Mouse (Mus musculus): Measurements from ENCODE around the gene Ctdsp1. TPM values are rescaled to one million over a fixed set of nuclear protein-coding genes. Genes with fewer than 3 reads are reported as not detected.
"Not testable (repeated sequence)": the region's sequence is repeated elsewhere in the genome, so short reads cannot be mapped to it uniquely, and the experiment has no call there.

The Ctdsp1 gene
- total RNA-seq, 4 experiments from 2014 or later = 141 to 175 (median 160) TPM

DNA sequence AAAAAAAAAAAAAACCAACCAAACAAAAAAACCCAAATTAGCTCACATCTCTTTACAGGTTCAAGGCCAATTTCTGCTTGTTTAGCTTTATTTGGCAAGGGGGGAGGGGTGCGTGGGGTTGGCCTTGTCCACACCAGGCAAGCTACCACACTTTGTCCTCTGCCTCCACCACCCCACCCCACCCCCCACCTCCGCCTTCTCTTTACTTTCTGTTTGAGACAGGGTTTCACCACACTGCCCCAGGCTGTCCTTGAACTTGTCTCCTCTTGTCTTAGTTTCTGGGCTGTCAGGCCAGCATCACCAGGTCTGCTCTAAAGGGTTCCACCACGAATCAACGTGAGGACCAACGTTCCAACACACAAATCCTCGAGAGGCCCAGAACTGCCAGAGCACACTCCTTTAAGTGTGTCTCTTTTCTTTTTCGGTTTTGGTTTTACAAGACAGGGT, 12.2 kb upstream of the Ctdsp1 start:
- peak; percentile 8 for DNase-seq

DNA sequence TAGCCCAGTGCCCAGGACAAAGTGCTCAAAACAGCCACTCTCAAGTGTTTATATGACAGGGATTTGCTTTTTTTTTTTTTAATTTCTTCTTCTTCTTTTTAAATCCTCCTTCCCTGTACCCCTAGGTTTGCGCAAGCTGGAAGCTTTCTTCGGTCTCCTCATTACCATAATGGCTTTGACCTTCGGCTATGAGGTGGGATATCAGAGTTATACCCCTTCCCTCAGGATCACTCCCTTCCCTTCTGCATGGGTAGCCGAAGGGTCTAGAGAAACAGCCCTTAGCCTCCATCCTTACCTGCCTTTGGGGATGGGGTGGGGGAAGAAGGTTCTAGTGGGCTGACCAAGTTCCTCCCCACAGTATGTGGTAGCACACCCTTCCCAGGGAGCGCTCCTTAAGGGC, 10.8 kb upstream of the Ctdsp1 start:
- DNase-seq = no peak

GRCm38 (mm10) chr1:74381588-74382021, 9.7 kb upstream of the Ctdsp1 start:
- DNase-seq = no peak

GRCm38 (mm10) chr1:74383385-74383784, 7.9 kb upstream of the Ctdsp1 start:
- no peak for DNase-seq

DNA sequence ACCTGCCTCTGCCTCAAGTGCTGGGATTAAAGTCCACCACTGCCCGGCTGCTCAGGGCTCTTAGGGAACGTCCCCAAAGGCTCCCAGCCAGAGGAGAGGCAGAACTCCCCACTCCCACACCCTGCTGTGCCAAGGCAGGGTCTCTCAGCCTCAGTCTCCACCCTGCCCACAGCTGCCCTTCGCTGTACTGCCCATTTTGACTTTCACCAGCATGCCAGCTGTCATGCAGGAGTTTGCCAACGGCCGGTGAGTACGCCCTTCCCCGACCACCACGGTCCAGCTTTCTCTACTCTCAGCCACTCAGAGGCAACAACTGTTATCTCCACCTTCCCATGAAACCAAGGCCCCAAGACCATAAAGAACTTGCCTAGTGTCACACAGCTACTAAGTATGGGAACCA, 6.8 kb upstream of the Ctdsp1 start:
- no peak for DNase-seq

- DNase-seq = no peak
Observed at GRCm38 (mm10) chr1:74385064-74385463, 6.2 kb upstream of the Ctdsp1 start.

DNA sequence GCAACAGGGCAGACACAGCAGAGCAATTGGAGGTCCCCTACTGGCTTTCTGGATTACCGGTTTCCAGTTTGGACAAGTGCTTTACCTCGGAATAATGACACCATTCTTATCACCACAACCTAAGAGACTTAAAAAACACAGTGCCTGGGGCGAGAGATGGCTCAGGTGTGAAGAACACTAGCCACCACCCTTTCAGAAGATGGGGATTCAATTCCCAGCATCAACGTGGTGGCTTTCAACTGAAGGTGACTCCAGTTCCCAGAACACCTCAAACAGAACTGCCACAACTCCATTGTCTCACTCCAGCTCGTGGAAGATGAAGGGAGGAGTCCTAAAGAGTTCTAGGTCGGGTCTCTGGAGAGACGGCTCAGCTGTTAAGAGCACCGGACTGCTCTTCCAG, 5.8 kb upstream of the Ctdsp1 start:
- DNase-seq = no peak

- DNase-seq = no peak
Observed at GRCm38 (mm10) chr1:74386363-74386713, 5.0 kb upstream of the Ctdsp1 start.

GRCm38 (mm10) chr1:74386714-74387385, 4.5 kb upstream of the Ctdsp1 start:
- peak; percentile 91 for DNase-seq

DNA sequence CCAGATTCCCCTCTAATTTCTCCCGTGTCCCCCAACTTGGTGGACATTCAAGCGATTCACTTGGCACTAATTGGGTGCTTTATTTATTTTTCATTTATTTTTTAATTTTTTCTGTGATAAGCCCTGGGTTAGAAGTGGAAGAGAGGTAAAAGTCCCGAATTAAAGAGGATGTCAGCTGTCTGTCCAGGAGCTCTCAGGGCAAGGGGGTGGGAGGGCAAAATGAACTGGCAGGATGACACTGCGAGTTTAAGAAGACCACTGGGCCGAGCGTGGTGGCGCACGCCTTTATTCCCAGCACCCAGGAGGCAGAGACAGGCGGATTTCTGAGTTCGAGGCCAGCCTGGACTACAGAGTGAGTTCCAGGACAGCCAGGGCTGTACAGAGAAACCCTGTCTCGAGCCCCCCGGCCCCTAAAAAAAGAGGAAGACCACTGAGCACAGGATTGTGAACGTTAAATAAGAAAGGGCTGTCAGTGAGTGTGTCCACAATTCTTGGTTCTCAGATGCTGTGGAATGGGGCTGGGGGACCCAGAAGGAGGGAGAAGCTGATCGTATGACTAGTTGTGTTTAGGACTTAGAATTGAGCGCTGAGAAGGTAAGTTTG, 3.8 kb upstream of the Ctdsp1 start:
- no peak for DNase-seq

GRCm38 (mm10) chr1:74388398-74388920, 2.9 kb upstream of the Ctdsp1 start:
- DNase-seq = no peak

- DNase-seq = no peak
Observed at GRCm38 (mm10) chr1:74389831-74390286, 1.4 kb upstream of the Ctdsp1 start.

DNA sequence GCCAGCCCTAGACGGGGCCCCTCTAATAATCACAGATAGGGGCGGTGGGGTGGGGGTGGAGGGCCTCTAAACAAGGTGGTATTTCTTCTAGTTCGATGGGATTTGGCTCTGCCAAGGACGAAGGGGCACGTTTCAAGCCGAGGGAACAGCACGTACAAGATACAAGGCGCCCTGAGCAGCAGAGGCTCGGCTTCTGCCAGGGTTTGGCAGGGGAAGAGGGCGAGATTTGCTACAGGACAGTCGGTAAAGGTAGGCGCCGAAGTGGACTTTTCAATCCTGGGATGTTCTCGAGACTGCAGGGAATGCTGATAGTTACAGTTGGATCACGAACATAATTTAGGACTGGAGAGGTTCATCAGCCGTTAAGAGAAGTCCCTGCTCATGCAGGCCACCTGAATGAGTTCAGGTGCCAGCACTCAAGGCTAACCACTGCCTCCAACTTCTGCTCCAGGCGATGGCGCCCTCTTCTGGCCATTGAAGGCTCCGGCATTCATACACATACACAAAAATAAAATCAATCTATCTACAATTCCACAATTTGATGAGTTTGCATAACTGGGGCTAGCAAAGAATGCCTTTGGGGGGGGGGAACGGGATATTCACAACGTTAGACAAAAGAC, 912 bp upstream of the Ctdsp1 start:
- no peak for DNase-seq

- DNase-seq = peak; percentile 80
Observed at GRCm38 (mm10) chr1:74391844-74392441, 634 bp downstream of the Ctdsp1 start.

- DNase-seq = no peak
Observed at GRCm38 (mm10) chr1:74392446-74392994, 1.2 kb downstream of the Ctdsp1 start.

DNA sequence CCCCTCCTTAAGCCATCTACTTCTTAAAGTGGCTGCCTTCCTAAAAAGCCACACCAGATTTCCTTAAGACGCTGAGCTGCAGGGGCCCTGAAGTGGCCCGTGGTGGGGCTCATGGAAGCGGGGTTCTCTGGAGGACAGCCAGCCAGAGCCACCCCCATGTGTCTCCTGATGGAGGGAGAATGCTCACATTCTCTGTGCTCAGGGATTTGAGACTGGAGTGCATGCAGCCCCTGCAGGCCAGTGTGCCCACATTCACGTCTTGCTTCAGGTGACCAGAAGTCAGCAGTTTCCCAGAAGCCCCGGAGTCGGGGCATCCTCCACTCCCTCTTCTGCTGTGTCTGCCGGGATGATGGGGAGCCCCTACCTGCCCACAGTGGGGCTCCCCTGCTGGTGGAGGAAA, 1.7 kb downstream of the Ctdsp1 start:
- DNase-seq = no peak

DNA sequence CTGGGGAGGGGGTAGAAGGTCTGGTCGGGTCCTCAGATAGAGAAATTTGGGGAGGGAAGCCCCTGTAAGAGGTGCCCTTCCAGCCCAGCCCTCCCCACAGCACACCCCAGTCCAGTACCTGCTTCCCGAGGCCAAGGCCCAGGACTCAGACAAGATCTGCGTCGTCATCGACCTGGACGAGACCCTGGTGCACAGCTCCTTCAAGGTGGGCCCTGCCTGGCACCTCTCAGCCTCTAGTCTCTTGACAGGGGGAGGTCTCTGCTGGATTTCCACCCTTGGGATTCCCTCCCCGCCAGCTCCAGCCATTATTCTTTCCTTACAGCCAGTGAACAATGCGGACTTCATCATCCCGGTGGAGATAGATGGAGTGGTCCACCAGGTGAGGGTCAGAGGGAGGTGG, 2.4 kb downstream of the Ctdsp1 start:
- DNase-seq = no peak

DNA sequence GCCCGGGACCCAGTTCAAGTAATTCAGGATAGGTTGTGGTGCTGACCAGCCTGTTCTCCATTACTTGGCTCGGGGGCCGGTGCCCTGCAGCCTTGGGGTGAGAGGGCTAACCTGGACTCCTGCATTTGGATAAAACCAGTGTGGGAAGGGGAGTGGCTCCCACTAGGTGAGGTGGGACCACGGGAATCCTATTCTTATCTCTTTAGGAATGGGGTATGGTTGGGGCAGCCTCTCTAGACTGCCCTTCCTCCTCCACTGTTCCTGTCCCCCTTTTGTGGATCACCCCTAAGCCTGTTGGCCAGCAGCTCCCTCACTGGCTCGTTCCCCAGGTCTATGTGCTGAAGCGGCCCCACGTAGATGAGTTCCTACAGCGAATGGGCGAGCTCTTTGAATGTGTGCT, 3.0 kb downstream of the Ctdsp1 start:
- DNase-seq = no peak

DNA sequence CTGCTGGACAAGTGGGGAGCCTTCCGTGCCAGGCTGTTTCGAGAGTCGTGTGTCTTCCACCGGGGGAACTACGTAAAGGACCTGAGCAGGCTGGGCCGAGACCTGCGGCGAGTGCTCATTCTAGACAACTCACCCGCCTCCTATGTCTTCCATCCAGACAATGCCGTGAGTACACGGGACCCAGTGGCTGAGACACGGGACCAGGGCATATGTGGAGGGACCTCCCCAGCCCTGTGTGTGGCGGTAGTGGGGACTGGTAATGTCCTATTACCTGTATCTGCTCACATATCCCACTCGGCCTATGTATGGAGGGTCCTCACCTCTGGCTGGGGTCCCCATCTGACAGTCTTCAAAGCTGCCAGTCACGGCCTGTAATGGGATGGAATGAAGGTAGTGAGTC, 3.5 kb downstream of the Ctdsp1 start:
- no peak for DNase-seq

- DNase-seq = no peak
Observed at GRCm38 (mm10) chr1:74395290-74395689, 4.0 kb downstream of the Ctdsp1 start.

DNA sequence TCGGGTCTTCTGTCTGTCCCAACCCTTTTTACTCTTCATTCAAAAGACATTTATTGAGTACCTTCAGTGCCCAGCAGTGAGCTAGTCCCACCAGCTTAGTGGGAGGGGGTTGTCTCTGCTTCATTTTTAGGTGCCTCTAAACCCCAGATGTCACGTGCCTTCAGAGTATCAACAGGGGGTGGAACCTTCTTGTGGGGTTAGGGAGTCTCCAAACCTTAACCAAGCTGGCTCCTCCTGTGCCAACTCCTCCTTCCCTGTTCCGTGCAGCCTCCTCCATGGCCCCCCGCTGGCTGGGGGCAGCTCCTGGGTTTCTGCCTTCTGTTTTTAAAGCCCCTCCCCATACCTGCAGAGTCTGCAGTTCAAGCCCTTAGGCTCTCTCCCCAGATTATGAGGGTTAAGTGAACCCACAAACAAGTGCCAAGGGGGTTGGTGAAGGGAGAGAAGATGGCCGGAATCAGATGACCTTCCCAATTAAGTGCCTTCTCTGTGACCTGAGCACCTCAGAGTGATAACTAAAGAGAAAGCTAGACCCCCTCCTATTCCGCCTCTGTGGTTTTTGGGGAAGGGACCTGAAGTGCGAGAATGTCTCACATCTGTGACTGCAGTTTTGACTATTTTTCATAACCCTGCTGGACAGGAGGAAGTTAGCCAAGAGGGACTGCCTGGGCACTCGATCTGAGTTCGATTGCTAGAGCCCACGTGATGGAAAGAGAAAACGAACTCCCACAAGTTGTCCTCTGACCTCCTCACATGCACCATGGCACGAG, 5.3 kb downstream of the Ctdsp1 start:
- DNase-seq = not testable (repeated sequence)

GRCm38 (mm10) chr1:74397268-74397918, 6.1 kb downstream of the Ctdsp1 start:
- DNase-seq = peak; percentile 99

Measured in adrenal gland, adult 8-10 months (tissue).